Mouse (Mus musculus): ENCODE results near the gene Dnajc17. TPM values are rescaled to one million over a fixed set of nuclear protein-coding genes. Genes with fewer than 3 reads are reported as not detected.

Gene Dnajc17
- 10.9 and 15.0 TPM in 2 replicates for polyA plus RNA-seq (2015; fragmentation: Nextera tagmentation; extraction: Ambion mirVana)

DNA sequence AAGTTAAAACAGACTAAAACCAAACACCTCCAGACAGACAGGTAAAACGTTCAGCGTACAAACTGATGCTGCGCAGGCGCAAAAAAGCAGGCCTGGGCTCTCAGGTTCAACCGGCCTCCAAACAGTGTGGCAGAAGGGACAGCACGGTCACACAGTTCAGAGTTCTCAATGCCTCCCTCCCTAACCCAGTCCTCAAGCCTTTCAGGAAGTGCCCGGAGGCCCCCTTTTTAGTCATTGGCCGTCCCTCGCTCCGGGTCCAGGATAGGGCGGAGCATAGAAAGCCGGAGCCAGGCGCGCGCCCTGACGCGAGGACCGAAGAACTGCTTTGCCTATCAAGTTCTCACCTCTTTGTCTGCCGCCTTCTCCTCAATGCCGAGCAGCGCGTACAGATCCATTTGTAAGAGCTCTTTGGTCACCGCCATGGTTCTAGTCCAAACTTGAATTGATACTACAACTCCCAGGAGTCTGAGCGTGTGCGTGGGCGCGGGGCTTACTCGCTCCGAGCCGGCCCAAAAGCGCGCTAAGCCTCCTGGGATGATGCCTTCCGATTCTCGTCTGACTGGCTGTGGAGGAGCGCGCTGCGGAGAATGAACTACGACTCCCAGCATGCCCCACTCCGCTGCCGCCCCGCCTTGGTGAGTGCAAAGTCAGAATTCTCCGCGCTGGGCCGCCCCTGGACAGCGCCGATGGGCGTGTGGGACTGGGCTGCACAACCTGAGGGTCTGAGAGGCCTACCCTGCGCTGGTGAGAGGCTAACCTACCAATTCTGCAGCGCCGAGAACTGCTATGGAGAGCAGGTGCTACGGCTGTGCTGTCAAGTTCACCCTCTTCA is at the start of gene Dnajc17, which contains the start of gene Zfyve19:
Gene Dnajc17 (minus strand): TSS at position 452 of the 832 bp plus-strand sequence.
Gene Zfyve19 (plus strand): TSS at position 274 of the 832 bp plus-strand sequence.

DNA sequence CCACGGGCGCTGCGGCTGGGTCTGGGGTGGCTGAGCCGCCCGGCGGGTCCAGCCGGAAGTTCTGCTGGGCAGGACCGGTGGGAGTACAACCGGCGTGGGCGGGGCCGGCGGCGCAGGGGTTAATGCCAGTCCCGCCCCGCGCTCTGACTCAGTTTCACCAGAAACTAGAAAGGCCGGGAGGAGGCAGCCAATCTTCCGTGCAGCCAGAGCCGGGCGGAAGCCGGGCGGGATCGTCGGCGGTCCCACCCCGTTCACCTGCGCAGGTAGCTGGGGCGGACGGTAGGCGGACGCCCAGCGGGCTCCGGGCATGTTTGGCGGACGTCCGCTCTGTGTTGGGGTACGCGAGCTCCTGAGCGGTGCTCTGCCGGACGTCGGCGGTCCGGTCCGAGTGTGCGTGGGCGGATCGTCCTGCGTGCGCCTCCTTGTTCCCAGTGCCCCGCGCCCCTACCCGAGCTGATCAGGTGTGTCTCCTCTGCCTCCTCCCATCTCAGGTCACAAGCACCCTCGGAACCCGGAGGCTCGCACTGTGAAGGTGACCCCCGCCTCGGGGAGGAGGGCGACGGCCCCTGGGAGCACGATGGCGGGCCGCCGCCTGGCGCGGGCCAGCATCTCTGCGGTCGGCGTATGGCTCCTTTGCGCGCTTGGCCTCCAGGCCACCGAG is 28.7 kb upstream of the Dnajc17 start, which contains the start of gene Spint1:
Gene Spint1 (plus strand): TSS at position 153 of the 661 bp plus-strand sequence.

GRCm38 (mm10) chr2:119229775-119230704 is 21.4 kb upstream of the Dnajc17 start, which contains the start of gene Ppp1r14d:
Gene Ppp1r14d (minus strand): TSS chr2:119229906.

DNA sequence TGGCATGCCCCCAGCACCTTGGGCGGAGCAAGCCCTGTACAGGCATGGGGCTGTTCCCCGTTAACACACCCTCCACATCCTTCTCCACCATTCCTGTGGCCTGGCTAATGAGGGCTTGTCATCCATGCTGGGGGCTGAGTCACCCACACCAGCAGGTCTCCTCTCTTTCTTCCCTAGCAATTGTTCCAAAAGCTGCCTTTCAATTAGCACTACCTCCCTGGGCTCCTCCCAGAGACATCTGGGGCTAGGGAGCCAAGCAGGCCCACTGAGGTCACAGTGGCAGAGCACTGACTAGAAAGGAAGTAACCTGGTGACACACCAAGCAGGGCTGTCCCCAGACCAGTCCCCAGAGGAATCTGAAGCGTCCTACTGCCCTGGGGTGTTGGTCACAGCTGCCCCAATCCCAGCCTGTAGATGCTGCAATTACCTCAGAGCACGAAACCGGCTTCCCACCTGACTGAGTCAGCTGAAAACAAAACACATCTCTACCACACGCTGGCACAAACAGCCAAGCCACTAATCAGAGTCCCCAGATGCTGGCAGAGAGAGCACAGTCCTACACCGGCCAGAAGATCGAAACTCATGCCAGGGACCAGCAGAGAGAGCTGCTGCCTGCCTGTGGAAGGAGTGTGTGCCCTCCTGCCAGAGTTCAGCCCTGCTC is 34.5 kb downstream of the Dnajc17 start, which contains the start of gene Gm14137:
Gene Gm14137 (plus strand): TSS at position 519 of the 661 bp plus-strand sequence.

DNA sequence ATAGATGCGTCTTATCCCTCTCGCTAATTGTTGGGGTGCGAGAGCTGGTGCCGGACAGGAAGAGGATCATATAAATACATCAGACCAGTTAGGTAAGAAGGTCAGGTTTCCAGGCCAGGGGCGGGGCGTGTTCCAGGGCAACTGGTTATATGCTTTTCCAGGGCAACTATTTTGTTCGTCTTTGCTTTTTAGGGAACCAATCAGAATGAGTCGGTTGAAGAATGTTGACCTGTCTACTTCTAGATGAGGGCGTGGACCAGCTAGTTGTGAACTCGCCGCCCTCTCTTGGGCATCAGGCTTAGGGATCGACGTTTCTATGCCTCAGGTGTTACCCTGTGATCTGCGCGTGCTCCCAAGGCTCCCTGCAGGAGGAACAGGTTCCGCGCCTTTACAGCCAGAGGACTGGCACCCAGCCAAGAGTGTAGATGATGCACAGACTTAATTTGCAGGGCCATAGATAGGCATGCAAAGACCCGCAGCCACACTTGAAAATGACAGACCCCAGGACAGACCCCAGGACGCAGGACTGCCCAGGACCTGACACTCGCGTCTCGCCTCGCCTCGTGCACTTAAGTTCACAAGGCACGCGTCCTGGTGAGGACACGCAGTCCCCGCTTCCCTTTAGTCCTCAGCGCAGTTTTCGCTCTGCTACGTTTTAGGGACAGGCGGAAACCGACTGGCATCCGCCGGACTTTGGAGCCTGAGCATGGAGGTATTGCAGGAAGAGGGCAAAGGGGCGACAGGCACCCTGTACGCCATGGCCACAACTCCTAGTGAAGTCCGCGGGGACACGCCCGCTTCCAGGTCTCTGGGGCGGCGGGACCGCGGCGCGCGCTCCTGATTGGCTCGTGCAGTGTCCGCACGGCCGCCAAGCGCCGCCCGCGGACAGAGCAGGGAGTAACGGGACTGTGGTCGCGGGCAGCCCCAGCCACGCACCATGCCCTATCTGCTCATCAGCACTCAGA is 41.4 kb downstream of the Dnajc17 start, which contains the start of gene Gchfr:
Gene Gchfr (plus strand): TSS at position 873 of the 965 bp plus-strand sequence.

DNA sequence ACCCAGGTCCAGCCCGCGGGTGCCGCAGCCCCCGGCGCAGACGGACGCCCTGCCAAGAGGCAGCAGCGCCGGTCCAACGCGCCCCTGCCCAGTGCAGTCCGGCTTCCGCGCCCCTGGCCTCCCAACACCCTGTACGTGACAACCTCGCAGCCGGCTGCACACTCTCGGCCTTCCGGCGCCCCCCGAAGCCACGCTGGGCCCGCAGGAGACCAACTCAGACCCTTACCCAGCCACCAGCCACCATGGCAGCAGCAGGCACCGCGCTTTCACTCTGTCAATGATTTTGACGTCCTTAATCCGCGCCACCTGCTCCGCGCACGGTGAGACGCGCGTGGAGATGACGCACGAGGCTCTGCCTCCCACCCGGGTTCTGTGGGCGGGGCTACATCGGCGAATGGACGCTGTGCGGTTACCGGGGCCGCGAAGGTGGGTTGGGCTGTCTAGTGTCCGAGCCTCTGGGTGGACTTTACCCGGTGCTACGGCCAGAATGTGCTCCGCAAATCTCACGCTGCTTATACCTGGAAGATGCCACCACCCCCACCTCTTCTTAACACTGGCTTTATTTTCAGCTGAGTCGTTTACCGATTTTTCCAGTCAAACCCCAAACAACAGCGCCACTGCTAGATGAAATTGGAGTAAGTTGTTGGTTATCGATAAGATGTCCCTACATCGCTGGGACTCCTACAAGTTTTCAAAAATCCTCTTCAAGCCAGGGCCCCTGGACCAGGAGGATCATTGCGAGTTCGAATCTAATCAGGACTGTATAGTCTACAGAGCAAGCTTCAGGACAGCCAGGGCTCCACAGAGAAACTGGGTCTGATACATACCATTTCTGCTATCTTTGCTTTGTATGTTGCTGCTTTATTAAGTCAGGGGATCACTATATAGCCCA is 51.7 kb downstream of the Dnajc17 start, which contains the start of gene Rmdn3:
Gene Rmdn3 (minus strand): TSS at position 354 of the 892 bp plus-strand sequence.

Other genes with a start within 250 kb of the Dnajc17 start
- 17.0 and 19.2 TPM in 2 replicates for gene Ccdc32, start 179.4 kb downstream of the Dnajc17 start, polyA plus RNA-seq (2015; fragmentation: Nextera tagmentation; extraction: Ambion mirVana)
- 3.6 and 4.3 TPM in 2 replicates for gene Rpusd2, start 174.0 kb downstream of the Dnajc17 start, polyA plus RNA-seq (2015; fragmentation: Nextera tagmentation; extraction: Ambion mirVana)
- 12.5 and 14.6 TPM in 2 replicates for gene Knl1, start 161.7 kb downstream of the Dnajc17 start, polyA plus RNA-seq (2015; fragmentation: Nextera tagmentation; extraction: Ambion mirVana)
- gene Rad51, start 96.0 kb downstream of the Dnajc17 start, polyA plus RNA-seq (2015; fragmentation: Nextera tagmentation; extraction: Ambion mirVana): 5.4 and 6.2 TPM in 2 replicates
- gene Rmdn3, start 51.8 kb downstream of the Dnajc17 start, polyA plus RNA-seq (2015; fragmentation: Nextera tagmentation; extraction: Ambion mirVana): 10.1 and 15.4 TPM in 2 replicates
- 2.1 and 3.2 TPM in 2 replicates for gene Gchfr, start 41.0 kb downstream of the Dnajc17 start, polyA plus RNA-seq (2015; fragmentation: Nextera tagmentation; extraction: Ambion mirVana)
- gene Gm14137, start 34.3 kb downstream of the Dnajc17 start, polyA plus RNA-seq (2015; fragmentation: Nextera tagmentation; extraction: Ambion mirVana): 0.13 and 0.45 TPM in 2 replicates
- gene Zfyve19, start 178 bp downstream of the Dnajc17 start, polyA plus RNA-seq (2015; fragmentation: Nextera tagmentation; extraction: Ambion mirVana): 26.1 and 27.9 TPM in 2 replicates
- not detected in 2 replicates for gene Ppp1r14d, start 21.1 kb upstream of the Dnajc17 start, polyA plus RNA-seq (2015; fragmentation: Nextera tagmentation; extraction: Ambion mirVana)
- gene Spint1, start 28.6 kb upstream of the Dnajc17 start, polyA plus RNA-seq (2015; fragmentation: Nextera tagmentation; extraction: Ambion mirVana): 0.08 and 0.63 TPM in 2 replicates
- gene Rhov, start 62.5 kb upstream of the Dnajc17 start, polyA plus RNA-seq (2015; fragmentation: Nextera tagmentation; extraction: Ambion mirVana): 0.88 TPM in 1 of 2 replicates, not detected in the other
- gene Vps18, start 79.9 kb upstream of the Dnajc17 start, polyA plus RNA-seq (2015; fragmentation: Nextera tagmentation; extraction: Ambion mirVana): 7.4 and 7.5 TPM in 2 replicates
- 4.8 and 5.1 TPM in 2 replicates for gene Dll4, start 117.0 kb upstream of the Dnajc17 start, polyA plus RNA-seq (2015; fragmentation: Nextera tagmentation; extraction: Ambion mirVana)
- gene Chac1, start 142.4 kb upstream of the Dnajc17 start, polyA plus RNA-seq (2015; fragmentation: Nextera tagmentation; extraction: Ambion mirVana): 0.12 and 1.0 TPM in 2 replicates

Measured in skeletal muscle tissue, postnatal 0 days (tissue).